Mouse (Mus musculus) midbrain, embryonic 16.5 days (tissue): ENCODE results near the gene Snx3. TPM values are rescaled to one million over a fixed set of nuclear protein-coding genes. Genes with fewer than 3 reads are reported as not detected.

Experiments
- ATAC-seq: fragments of 200-750 bp; cut with Nextera tagmentation; 2 replicates; pipeline ENCODE4 v1.8.0; 2017; ENCODE audit warnings: moderate TSS enrichment
- H3K27ac ChIP-seq: fragments of 300-500 bp; sonication (generic); 2 replicates; pipeline ENCODE4 v1.5.1; 2014; ENCODE audit warnings: mild to moderate bottlenecking, low read length, mixed read lengths
- H3K27me3 ChIP-seq: fragments of 300-500 bp; sonication (generic); 2 replicates; pipeline ENCODE4 v1.6.1; 2014; ENCODE audit warnings: low read depth, low read length, mixed read lengths; ENCODE audit not compliant: control insufficient read depth, insufficient read depth
- H3K36me3 ChIP-seq: fragments of 300-500 bp; sonication (generic); 2 replicates; pipeline ENCODE4 v1.6.1; 2014; ENCODE audit warnings: mild to moderate bottlenecking, low read length, moderate library complexity, mixed read lengths; ENCODE audit not compliant: control insufficient read depth, insufficient read depth
- H3K4me1 ChIP-seq: fragments of 300-500 bp; sonication (generic); 2 replicates; pipeline ENCODE4 v1.6.1; 2014; ENCODE audit warnings: mild to moderate bottlenecking, low read length, mixed read lengths; ENCODE audit not compliant: control insufficient read depth, insufficient read depth
- H3K4me2 ChIP-seq: fragments of 300-500 bp; sonication (generic); 2 replicates; pipeline ENCODE4 v1.6.1; 2014; ENCODE audit warnings: mild to moderate bottlenecking, low read length, mixed read lengths
- H3K4me3 ChIP-seq: fragments of 300-500 bp; sonication (generic); 2 replicates; pipeline ENCODE4 v1.5.1; 2014; ENCODE audit warnings: low read depth, mild to moderate bottlenecking, low read length, moderate library complexity, mixed read lengths
- H3K9ac ChIP-seq: fragments of 300-500 bp; sonication (generic); 2 replicates; pipeline ENCODE4 v1.6.1; 2014; ENCODE audit warnings: low read depth, low read length, mixed read lengths
- H3K9me3 ChIP-seq: fragments of 300-500 bp; sonication (generic); replicated peaks from 2 replicates; pipeline ENCODE4 v1.6.1; 2014; ENCODE audit warnings: mild to moderate bottlenecking, low read length, mixed read lengths; ENCODE audit not compliant: control insufficient read depth, poor library complexity, severe bottlenecking
- WGBS: fragments of 180-500 bp; shearing (Covaris S2); extraction: QIAGEN DNeasy Blood & Tissue Kit; methylation state at CpG from one replicate; pipeline ENCODE4 v1.1.7; 2014; 5-methylcytosine and 5-hydroxymethylcytosine counted together
- polyA plus RNA-seq: library from polyadenylated mRNA; unstranded; fragments of >200 nt; fragmentation: Nextera tagmentation; extraction: Ambion mirVana; gene quantifications from 2 replicates; pipeline ENCODE4 v1.2.1, GENCODE M21; 2015

Snx3 gene
- polyA plus RNA-seq, 1 experiment from 2014 or later = 334 TPM

DNA sequence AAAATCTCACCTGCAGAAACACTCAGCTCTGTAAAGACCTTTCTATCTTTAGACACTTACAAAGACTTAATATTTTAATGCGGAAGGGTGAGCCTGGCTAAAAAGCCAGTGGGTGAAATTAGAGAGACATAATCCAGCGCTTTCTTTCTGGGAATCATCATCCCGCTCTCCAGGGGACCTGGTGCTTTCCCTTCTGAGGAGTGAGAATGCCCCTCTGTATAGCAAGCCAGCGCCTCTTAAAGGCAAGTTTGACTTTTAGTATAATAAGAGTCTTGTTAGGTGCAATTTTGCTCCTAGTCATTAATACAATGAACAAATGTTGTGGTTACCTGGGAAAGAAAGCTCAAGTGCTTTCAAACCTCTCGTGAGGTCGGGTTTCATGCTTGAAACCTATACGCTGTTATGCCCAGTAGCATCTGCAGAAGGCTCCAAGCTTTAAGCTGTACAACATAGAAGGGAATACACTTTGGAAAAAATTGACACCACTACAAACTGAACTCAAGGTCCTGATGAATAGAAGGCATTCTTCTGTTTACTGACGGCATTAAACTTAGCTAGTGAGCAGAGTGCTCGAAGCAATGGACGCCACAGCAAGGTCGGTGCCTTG is 21.8 kb downstream of the Snx3 start:
- Histone ChIP-seq H3K9me3 (no peaks in the 10 kb centered on the region), H3K9ac (no peak overlapping the region), H3K4me1 (0 out of 2 replicates have a peak, but pooled peaks cover 3% of the 10 kb centered on the region), H3K4me2 (no peak overlapping the region), H3K27ac (no peak overlapping the region), H3K36me3 (peaks cover 7% of the 10 kb centered on the region; the same call in 1 of the 2 replicates), H3K27me3 (no peaks in the 10 kb centered on the region), H3K4me3 (no peak overlapping the region)
- 45% methylated on average over 11 of the region's 11 CpGs for WGBS
- no peak for ATAC-seq

DNA sequence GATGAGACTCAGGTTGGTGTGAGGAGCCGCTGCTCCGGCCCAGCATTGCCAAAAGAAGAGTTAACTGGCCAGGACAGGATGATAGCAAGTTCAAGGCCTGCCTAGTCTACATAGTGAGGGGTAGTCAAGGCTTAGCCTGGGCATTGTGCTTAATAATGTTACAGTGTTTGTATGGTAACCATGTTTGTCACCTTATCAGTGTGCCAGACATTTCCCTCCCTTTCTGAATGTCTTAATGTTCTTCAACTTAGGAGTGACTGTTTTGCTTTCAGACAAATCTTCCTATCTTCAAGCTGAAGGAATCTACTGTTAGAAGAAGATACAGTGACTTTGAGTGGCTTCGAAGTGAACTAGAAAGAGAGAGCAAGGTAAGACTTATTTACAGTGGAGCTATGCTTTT is 23.9 kb downstream of the Snx3 start:
- ATAC-seq = no peak
- Histone ChIP-seq H3K4me2 (no peak overlapping the region), H3K27me3 (no peaks in the 10 kb centered on the region), H3K4me1 (0 out of 2 replicates have a peak, but pooled peaks cover 3% of the 10 kb centered on the region), H3K9me3 (no peaks in the 10 kb centered on the region), H3K27ac (no peak overlapping the region), H3K9ac (no peak overlapping the region), H3K36me3 (peaks cover 7% of the 10 kb centered on the region; the same call in 1 of the 2 replicates), H3K4me3 (no peak overlapping the region)
- 96% methylated on average over 3 of the region's 3 CpGs for WGBS

DNA sequence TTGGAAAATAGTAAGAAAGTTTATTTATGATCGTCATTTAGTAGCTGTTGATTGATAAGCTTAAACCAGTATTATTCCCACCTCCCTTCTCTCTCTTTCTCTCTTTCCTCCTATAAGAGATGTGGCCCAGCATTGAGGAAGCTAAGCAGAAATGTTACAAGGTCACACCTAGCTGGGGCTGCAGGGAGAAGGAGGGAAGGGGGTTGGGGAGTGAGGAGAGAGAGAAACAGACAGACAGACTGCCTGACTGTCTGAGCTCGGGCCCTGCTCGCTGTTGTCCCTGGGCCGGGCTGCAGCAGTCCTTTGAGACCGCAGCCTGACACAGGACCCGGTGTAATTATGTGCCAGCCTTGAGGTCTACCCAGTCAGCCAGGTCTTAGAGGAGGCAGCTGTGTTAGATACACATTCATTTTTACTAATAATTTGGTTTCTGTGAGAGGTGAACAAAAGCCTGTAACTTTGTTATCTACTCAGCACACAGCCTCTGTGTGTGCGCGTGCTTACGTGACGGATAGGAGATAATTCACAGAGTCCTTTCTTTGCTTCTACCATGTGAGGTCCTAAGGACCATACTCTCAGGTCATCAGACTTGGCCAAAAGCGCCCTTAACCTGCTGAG is 32.1 kb downstream of the Snx3 start:
- peaks cover 5% of the 10 kb centered on the region for H3K36me3 ChIP-seq
- no peak overlapping the region for H3K27ac ChIP-seq
- no peak overlapping the region for H3K4me3 ChIP-seq
- H3K4me1 ChIP-seq = no peaks in the 10 kb centered on the region
- 88% methylated on average over 11 of the region's 11 CpGs for WGBS
- no peaks in the 10 kb centered on the region for H3K9me3 ChIP-seq
- no peak overlapping the region for H3K4me2 ChIP-seq
- H3K27me3 ChIP-seq = no peaks in the 10 kb centered on the region
- no peak overlapping the region for H3K9ac ChIP-seq
- no peak for ATAC-seq

DNA sequence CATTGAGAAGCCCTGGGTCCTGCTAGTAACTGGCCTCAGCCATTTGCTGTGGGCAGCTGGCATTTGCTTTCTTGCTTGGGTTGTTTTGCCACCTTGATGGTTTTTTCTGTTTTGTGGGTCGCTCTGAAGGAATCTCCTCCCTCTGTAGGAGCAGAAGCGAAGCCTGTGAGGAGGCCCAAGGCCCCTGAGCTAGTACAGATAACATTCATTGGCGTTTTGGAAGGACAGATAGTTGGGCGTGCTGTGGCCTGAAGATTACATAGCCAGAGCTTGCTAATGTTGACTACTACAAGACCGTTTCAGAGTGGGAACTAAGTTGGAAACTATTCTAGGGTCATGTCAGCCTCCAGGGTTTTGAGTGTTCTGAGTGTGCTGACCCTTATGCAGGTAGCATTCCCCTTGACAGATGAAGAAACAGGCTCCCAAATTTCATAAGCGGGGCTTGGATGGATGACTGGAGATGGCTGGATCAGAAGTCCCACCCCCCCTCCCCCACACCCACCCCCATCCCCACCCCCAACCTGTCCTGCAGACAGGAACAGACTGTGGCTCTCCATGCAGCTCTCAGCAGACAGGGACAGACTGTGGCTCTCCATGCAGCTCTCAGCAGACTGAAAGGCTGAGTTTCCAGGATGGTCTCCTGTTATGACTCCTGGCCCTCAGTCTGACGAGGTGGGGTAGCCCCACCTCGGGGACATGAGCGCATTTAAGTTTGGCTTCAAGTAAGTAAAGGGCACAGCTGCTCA is 35.9 kb downstream of the Snx3 start:
- H3K4me1 ChIP-seq = no peaks in the 10 kb centered on the region
- H3K27me3 ChIP-seq = peaks cover 5% of the 10 kb centered on the region; the same call in 1 of the 2 replicates
- H3K4me3 ChIP-seq = no peak overlapping the region
- H3K9ac ChIP-seq = no peak overlapping the region
- no peak overlapping the region for H3K4me2 ChIP-seq
- peaks cover 5% of the 10 kb centered on the region for H3K36me3 ChIP-seq
- no peak overlapping the region for H3K27ac ChIP-seq
- WGBS = 87% methylated on average over 9 of the region's 9 CpGs
- no peak for ATAC-seq
- H3K9me3 ChIP-seq = no peaks in the 10 kb centered on the region

DNA sequence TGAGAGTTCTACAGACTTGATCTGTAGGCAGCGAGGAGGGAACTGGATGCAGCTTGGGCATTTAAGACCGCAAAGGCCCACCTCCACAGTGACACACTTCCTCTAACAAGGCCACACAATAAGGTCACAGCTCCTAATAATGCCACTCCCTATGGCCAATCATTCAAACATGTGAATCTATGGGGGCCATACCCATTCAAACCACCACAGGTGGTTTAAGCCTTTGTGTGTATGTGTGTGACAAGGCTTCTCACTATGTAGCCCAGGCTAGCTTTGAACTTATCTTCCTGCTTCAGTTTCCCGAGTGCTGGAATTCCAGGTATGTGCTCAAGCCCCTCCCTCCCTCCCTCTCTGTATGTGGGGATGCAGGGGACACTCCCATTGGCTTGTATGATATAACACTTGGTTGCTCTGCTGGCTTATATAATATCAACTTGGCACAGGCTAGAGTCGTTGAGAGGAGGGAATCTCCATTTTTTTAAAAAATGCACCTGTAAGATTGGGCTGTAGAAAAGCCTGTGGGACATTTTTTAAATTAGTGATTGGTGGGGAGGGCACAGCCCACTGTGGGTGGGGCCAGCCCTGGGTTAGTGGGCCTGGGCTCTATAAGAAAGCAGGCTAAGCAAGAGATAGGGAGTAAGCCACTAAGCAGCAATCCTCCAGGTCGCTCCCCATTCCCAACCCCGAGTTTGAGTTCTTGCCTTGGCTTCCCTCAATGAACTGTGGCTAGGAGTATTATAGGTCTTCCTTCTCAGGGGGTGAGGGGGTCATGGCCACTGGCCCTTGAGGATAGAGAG is 44.1 kb downstream of the Snx3 start:
- Histone ChIP-seq H3K27ac (no peak overlapping the region), H3K9ac (no peak overlapping the region), H3K27me3 (no peaks in the 10 kb centered on the region), H3K4me3 (no peak overlapping the region), H3K36me3 (no peaks in the 10 kb centered on the region), H3K4me1 (no peaks in the 10 kb centered on the region), H3K4me2 (no peak overlapping the region), H3K9me3 (no peaks in the 10 kb centered on the region)
- ATAC-seq = no peak
- 80% methylated on average over 6 of the region's 6 CpGs for WGBS

DNA sequence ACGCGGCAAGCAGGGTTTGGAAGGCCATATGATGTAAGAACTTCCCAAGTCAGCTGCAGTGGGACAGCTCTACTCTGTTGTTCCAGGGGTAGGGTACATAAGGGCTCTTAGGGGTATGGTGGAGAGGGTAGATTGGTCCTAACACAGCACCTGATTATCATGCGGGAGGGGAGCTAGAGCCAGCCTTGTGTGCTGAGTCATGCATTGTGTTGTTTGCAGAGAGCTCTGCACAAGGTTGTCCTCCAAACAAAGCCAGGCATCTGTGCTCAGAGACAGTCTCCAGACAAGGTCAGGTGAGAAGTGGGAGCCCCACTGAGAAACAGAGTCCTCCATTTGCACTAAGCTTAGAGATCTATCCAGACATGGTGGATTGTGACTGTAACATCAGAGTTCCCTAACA is 44.7 kb downstream of the Snx3 start:
- H3K9ac ChIP-seq = no peak overlapping the region
- H3K27ac ChIP-seq = no peak overlapping the region
- whole genome bisulfite sequencing = 95% methylated on average over 3 of the region's 3 CpGs
- no peaks in the 10 kb centered on the region for H3K27me3 ChIP-seq
- ATAC-seq = no peak
- no peak overlapping the region for H3K4me3 ChIP-seq
- no peak overlapping the region for H3K4me2 ChIP-seq
- H3K9me3 ChIP-seq = no peaks in the 10 kb centered on the region
- H3K4me1 ChIP-seq = no peaks in the 10 kb centered on the region
- H3K36me3 ChIP-seq = no peaks in the 10 kb centered on the region

DNA sequence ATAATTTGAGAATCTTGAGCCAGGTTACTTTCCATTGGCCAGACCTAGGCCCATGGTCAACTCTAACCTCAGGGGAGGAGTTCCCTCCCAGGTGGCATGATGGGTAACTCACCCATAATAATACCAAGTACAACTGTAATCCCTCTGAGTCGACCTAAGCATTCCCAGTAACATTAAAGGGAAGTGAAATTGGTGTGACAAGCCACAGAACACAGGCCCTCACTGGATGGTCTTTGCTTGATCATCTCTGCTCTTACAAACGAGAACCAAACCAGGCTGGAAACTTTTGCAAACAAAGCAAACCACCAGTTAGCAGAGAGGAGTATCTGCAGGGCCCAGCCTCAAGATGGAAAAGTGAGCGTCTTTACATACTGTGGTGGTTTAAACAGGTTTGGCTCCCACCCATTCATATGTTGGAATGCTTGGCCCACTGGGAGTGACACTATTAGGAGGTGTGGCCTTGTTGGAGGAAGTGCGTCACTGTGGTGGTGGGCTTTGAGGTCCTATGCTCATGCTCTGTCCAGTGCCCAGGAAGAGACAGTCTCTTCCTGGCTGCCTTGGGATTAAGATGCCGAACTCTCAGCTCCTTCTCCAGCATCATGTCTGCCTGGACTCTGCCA is 57.9 kb downstream of the Snx3 start:
- H3K4me1 ChIP-seq = no peaks in the 10 kb centered on the region
- no peaks in the 10 kb centered on the region for H3K36me3 ChIP-seq
- no peak for ATAC-seq
- WGBS = 79% methylated on average over 5 of the region's 5 CpGs
- H3K4me2 ChIP-seq = no peak overlapping the region
- H3K9ac ChIP-seq = no peak overlapping the region
- H3K27me3 ChIP-seq = no peaks in the 10 kb centered on the region
- no peaks in the 10 kb centered on the region for H3K9me3 ChIP-seq
- no peak overlapping the region for H3K27ac ChIP-seq
- no peak overlapping the region for H3K4me3 ChIP-seq

DNA sequence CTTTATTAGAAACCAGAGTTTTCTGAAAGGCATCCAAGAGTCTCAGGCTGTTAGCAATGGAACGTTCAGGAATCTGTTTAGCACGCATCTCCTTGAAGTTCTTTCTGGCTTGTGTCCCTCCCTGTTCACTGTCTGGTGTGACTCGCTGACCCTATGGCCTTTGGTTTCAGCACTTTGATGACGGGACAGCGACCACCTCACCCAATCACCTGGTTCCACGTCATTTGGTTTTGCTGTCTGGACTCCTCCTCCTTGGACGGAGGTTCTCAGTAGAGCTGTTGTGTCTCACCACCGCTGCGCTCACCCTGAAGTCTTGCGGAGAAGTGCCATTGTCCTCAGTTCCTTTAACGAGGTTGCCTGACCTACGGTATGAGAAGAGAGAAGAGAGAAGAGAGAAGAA is 60.4 kb downstream of the Snx3 start:
- Histone ChIP-seq H3K9ac (no peak overlapping the region), H3K4me2 (no peak overlapping the region), H3K27me3 (no peaks in the 10 kb centered on the region), H3K4me1 (no peaks in the 10 kb centered on the region), H3K36me3 (no peaks in the 10 kb centered on the region), H3K9me3 (no peaks in the 10 kb centered on the region), H3K27ac (no peak overlapping the region), H3K4me3 (no peak overlapping the region)
- WGBS = 20% methylated on average over 12 of the region's 12 CpGs
- ATAC-seq = no peak
